Mouse (Mus musculus) midbrain, embryonic 12.5 days (tissue): Measurements from ENCODE around the gene Tsr3. TPM values are rescaled to one million over a fixed set of nuclear protein-coding genes. Genes with fewer than 3 reads are reported as not detected.
"Not testable (repeated sequence)": the region's sequence is repeated elsewhere in the genome, so short reads cannot be mapped to it uniquely, and the experiment has no call there.

Experiments used
- ATAC-seq: fragments of 200-750 bp; cut with Nextera tagmentation; 2 replicates; pipeline ENCODE4 v1.8.0; 2017; ENCODE audit warnings: low read depth, moderate TSS enrichment, moderate library complexity; ENCODE audit not compliant: low FRiP score
- H3K27ac ChIP-seq: fragments of 300-500 bp; sonication (generic); replicated peaks from 2 replicates; pipeline ENCODE4 v1.5.1; 2016; ENCODE audit warnings: mild to moderate bottlenecking
- H3K27me3 ChIP-seq: fragments of 300-500 bp; sonication (generic); 2 replicates; pipeline ENCODE4 v1.6.1; 2016; ENCODE audit warnings: mild to moderate bottlenecking
- H3K36me3 ChIP-seq: fragments of 300-500 bp; sonication (generic); 2 replicates; pipeline ENCODE4 v1.6.1; 2016
- H3K4me1 ChIP-seq: fragments of 300-500 bp; sonication (generic); 2 replicates; pipeline ENCODE4 v1.6.1; 2016
- H3K4me2 ChIP-seq: fragments of 300-500 bp; sonication (generic); replicated peaks from 2 replicates; pipeline ENCODE4 v1.6.1; 2016; ENCODE audit warnings: mild to moderate bottlenecking, moderate library complexity
- H3K4me3 ChIP-seq: fragments of 300-500 bp; sonication (generic); 2 replicates; pipeline ENCODE4 v1.5.1; 2016; ENCODE audit warnings: mild to moderate bottlenecking
- H3K9ac ChIP-seq: fragments of 300-500 bp; sonication (generic); replicated peaks from 2 replicates; pipeline ENCODE4 v1.6.1; 2016; ENCODE audit warnings: mild to moderate bottlenecking, moderate library complexity
- H3K9me3 ChIP-seq: fragments of 300-500 bp; sonication (generic); 2 replicates; pipeline ENCODE4 v1.6.1; 2016; ENCODE audit warnings: mild to moderate bottlenecking
- WGBS: fragments of 180-500 bp; shearing (Covaris S2); methylation state at CpG from one replicate; pipeline ENCODE4 v1.1.7; 2016; 5-methylcytosine and 5-hydroxymethylcytosine counted together
- polyA plus RNA-seq: library from polyadenylated mRNA; unstranded; fragments of >200 nt; fragmentation: Nextera tagmentation; extraction: Ambion mirVana; gene quantifications from 2 replicates; pipeline ENCODE4 v1.2.1, GENCODE M21; 2016

Gene Tsr3
- polyA plus RNA-seq, 1 experiment from 2014 or later, result 67.7 TPM

GRCm38 (mm10) chr17:25222951-25223601 is 16.9 kb upstream of the Tsr3 start:
- H3K9me3 ChIP-seq, result no peaks in the 10 kb centered on the region
- peak overlapping the region; percentile 69 for H3K4me2 ChIP-seq
- H3K4me1 ChIP-seq, result peaks cover 11% of the 10 kb centered on the region; the same call in 1 of the 2 replicates
- H3K27ac ChIP-seq, result no peak overlapping the region
- ATAC-seq, result no peak
- H3K4me3 ChIP-seq, result no peak overlapping the region
- H3K9ac ChIP-seq, result no peak overlapping the region
- WGBS, result 30% methylated on average over 6 of the region's 6 CpGs
- peaks cover 13% of the 10 kb centered on the region for H3K36me3 ChIP-seq
- peaks cover 8% of the 10 kb centered on the region for H3K27me3 ChIP-seq

DNA sequence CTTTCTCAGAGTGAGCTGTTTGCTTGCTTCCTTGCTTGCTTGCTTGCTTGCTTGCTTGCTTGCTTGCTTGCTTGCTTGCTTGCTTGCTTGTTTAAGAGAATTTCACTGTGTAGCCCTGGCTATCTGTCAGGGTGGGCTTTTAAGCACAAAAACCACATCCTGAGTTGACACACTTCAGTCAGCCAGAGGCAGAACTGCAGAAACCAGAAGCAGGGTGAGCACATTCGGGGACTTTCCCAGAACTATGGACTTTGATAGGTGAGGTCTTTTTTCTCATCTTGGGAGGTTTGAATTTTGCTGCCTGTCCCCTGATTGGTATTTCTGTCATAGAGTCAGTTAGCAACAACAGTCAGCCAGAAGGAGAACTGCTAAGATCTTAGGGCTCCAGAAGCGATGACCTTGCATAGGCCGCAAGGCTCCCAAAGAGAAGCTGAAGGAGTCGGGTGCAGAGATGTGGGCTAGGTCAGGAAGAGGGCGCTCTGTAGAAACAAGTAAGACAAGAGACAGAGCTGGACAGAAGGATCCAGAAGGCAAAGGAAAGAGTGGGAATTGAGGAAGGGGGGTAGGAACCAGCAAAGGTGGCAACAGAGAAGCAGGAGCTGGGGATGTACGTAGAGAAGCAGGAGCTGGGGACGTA is 15.3 kb upstream of the Tsr3 start:
- Histone ChIP-seq H3K27me3 (peaks cover 8% of the 10 kb centered on the region), H3K4me3 (no peak overlapping the region), H3K36me3 (peaks cover 6% of the 10 kb centered on the region; the same call in 1 of the 2 replicates), H3K27ac (no peak overlapping the region), H3K4me1 (peaks cover 11% of the 10 kb centered on the region; the same call in 1 of the 2 replicates), H3K9me3 (no peaks in the 10 kb centered on the region), H3K4me2 (no peak overlapping the region), H3K9ac (no peak overlapping the region)
- WGBS, result 86% methylated on average over 7 of the region's 7 CpGs
- ATAC-seq, result no peak

DNA sequence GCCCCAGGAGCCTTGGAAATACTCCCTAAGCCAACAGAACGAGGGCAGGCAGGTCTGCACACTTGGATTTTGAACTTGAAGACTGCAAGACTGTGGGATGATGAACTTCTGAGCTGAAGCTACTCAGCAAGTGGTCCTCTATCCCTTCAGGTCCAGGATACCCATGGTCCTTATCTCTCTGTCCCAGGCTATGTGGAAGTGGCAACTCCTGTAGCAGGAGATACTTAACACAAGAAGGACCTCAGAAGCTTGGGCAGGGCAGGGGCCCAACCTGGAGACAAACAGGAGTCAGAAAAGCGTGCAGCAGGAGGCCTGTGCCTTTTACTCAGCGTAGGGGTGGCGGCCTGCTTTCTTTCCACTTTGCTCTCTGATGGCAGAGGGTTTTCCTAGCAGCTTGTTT is 14.3 kb upstream of the Tsr3 start:
- Histone ChIP-seq H3K27ac (no peak overlapping the region), H3K4me1 (peaks cover 11% of the 10 kb centered on the region; the same call in 1 of the 2 replicates), H3K4me2 (no peak overlapping the region), H3K9me3 (no peaks in the 10 kb centered on the region), H3K36me3 (peaks cover 12% of the 10 kb centered on the region), H3K4me3 (no peak overlapping the region), H3K9ac (no peak overlapping the region), H3K27me3 (peaks cover 7% of the 10 kb centered on the region)
- ATAC-seq, result no peak
- WGBS, result 86% methylated on average over 4 of the region's 4 CpGs

- peaks cover 21% of the 10 kb centered on the region for H3K36me3 ChIP-seq
- 88% methylated on average over 5 of the region's 5 CpGs for WGBS
- no peak for ATAC-seq
These were observed 12.0 kb upstream of the Tsr3 start for GRCm38 (mm10) chr17:25227991-25228390.

GRCm38 (mm10) chr17:25230014-25230655 is 9.8 kb upstream of the Tsr3 start:
- H3K4me1 ChIP-seq, H3K27ac ChIP-seq, H3K4me3 ChIP-seq, H3K27me3 ChIP-seq, H3K9me3 ChIP-seq, H3K4me2 ChIP-seq, H3K9ac ChIP-seq, ATAC-seq: not testable (repeated sequence)
- 81% methylated on average over 17 of the region's 17 CpGs for WGBS
- H3K36me3 ChIP-seq, result peaks cover 30% of the 10 kb centered on the region

More at GRCm38 (mm10) chr17:25227991-25228390, 12.0 kb upstream of the Tsr3 start:
- no peak overlapping the region for H3K4me2 ChIP-seq
- no peaks in the 10 kb centered on the region for H3K9me3 ChIP-seq
- H3K27ac ChIP-seq, result no peak overlapping the region
- H3K4me3 ChIP-seq, result no peak overlapping the region
- no peak overlapping the region for H3K9ac ChIP-seq
- H3K4me1 ChIP-seq, result no peaks in the 10 kb centered on the region; the same call in 1 of the 2 replicates
- no peaks in the 10 kb centered on the region for H3K27me3 ChIP-seq

GRCm38 (mm10) chr17:25230700-25231099 is 9.3 kb upstream of the Tsr3 start:
- 92% methylated on average over 3 of the region's 3 CpGs for WGBS
- H3K36me3 ChIP-seq, result peaks cover 36% of the 10 kb centered on the region
- H3K27me3 ChIP-seq, result no peaks in the 10 kb centered on the region

GRCm38 (mm10) chr17:25231621-25232020 is 8.3 kb upstream of the Tsr3 start:
- 88% methylated on average over 7 of the region's 11 CpGs for WGBS
- ATAC-seq, result peak; percentile 68

More at GRCm38 (mm10) chr17:25230700-25231099, 9.3 kb upstream of the Tsr3 start:
- H3K27ac ChIP-seq, result no peak overlapping the region
- no peak overlapping the region for H3K4me3 ChIP-seq
- H3K9me3 ChIP-seq, result no peaks in the 10 kb centered on the region
- no peak overlapping the region for H3K4me2 ChIP-seq
- ATAC-seq, result no peak
- H3K4me1 ChIP-seq, result no peaks in the 10 kb centered on the region
- H3K9ac ChIP-seq, result no peak overlapping the region

DNA sequence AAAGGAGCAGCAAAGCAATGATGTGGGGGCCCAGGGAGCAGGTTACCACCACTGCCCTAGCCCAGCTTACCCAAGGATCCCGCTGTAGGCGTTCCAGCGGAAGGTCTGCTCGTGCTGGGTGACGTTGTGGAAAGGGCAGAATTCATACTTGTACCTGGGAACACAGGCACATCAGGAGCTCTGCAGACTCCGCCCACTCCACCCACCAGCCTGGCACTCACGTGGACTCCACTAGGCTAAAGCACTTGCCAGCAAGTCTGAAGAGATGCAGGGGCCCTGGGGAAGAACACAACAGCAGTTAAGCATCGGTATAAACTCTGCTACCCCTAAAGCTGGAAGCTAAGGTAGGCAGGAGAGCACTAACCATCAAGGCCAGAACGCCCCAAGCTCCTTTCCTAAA is 4.3 kb upstream of the Tsr3 start:
- no peak for ATAC-seq
- Histone ChIP-seq H3K9me3 (no peaks in the 10 kb centered on the region), H3K4me2 (no peak overlapping the region), H3K36me3 (peaks cover 37% of the 10 kb centered on the region), H3K27me3 (no peaks in the 10 kb centered on the region), H3K4me1 (peaks cover 8% of the 10 kb centered on the region), H3K9ac (no peak overlapping the region), H3K27ac (no peak overlapping the region), H3K4me3 (no peak overlapping the region)
- WGBS, result 85% methylated on average over 9 of the region's 9 CpGs

More at GRCm38 (mm10) chr17:25231621-25232020, 8.3 kb upstream of the Tsr3 start:
- not testable (repeated sequence) for H3K4me3 ChIP-seq, H3K9ac ChIP-seq, H3K27me3 ChIP-seq, H3K9me3 ChIP-seq, H3K4me2 ChIP-seq, H3K4me1 ChIP-seq, H3K27ac ChIP-seq
- peaks cover 45% of the 10 kb centered on the region for H3K36me3 ChIP-seq

GRCm38 (mm10) chr17:25243131-25243780 is 3.3 kb downstream of the Tsr3 start:
- no peak overlapping the region for H3K9ac ChIP-seq
- H3K27ac ChIP-seq, result no peak overlapping the region
- peaks cover 17% of the 10 kb centered on the region for H3K4me1 ChIP-seq
- no peaks in the 10 kb centered on the region for H3K9me3 ChIP-seq
- no peaks in the 10 kb centered on the region for H3K27me3 ChIP-seq
- H3K36me3 ChIP-seq, result peaks cover 40% of the 10 kb centered on the region
- no peak overlapping the region for H3K4me3 ChIP-seq
- 86% methylated on average over 11 of the region's 11 CpGs for WGBS
- ATAC-seq, result no peak
- H3K4me2 ChIP-seq, result no peak overlapping the region

DNA sequence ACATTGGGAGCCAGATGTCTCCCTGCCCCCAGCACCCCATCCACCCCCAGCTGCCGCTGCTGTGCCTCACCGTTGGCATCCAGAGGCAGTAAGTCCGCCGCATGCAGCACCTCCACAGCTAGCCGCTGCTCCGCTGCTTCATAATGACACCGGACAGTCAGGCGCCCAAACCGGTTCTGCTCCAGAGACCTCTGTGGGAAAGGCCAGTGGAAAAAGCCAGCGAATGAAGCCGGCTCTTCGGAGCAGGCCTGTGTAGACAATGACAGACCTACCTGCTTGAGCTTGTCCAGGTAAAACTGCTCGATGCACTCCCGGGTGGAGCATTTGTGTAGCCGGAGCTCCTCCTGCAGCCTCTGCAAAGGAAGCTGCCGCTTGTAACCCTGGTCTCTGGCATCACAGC is 4.3 kb downstream of the Tsr3 start:
- 89% methylated on average over 16 of the region's 16 CpGs for WGBS
- ATAC-seq, result no peak
- Histone ChIP-seq H3K9ac (no peak overlapping the region), H3K4me1 (peaks cover 13% of the 10 kb centered on the region), H3K36me3 (peaks cover 40% of the 10 kb centered on the region), H3K27ac (no peak overlapping the region), H3K9me3 (no peaks in the 10 kb centered on the region), H3K4me3 (no peak overlapping the region), H3K27me3 (no peaks in the 10 kb centered on the region), H3K4me2 (no peak overlapping the region)

- Histone ChIP-seq H3K4me3 (no peak overlapping the region), H3K36me3 (peaks cover 27% of the 10 kb centered on the region), H3K9ac (peak overlapping the region; percentile 11; the same call in 1 of the 2 replicates), H3K9me3 (no peaks in the 10 kb centered on the region), H3K27ac (no peak overlapping the region), H3K27me3 (no peaks in the 10 kb centered on the region), H3K4me2 (no peak overlapping the region), H3K4me1 (peaks cover 14% of the 10 kb centered on the region)
- no peak for ATAC-seq
- 83% methylated on average over 18 of the region's 18 CpGs for WGBS
These were observed 8.2 kb downstream of the Tsr3 start for GRCm38 (mm10) chr17:25248033-25248750.
